Mouse (Mus musculus): ENCODE results near the gene Sorcs1. TPM values are rescaled to one million over a fixed set of nuclear protein-coding genes. Genes with fewer than 3 reads are reported as not detected.

The Sorcs1 gene
- polyA plus RNA-seq, 1 experiment = not detected

DNA sequence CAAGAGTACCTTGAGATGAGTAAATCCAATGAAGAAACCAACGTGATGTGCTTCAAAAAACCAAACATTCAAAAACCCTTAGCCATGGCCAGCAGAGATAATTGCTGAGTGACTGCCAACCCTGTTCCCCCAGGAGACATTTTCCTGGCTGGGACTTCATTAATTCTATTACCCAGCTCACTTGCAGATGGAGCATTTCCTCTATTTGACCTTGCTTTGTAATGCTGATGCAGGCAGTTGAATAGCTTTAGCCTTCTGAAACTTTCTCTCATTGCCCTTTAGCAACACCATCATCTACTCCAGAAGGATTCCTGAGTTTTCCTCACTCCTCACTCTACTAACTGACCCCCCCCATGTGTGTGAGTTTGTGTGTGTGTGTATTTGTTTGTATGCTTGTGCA is 34.6 kb downstream of the Sorcs1 start:
- Histone ChIP-seq H3K27me3 (ENCODE audit: control insufficient read depth, insufficient read depth, insufficient read length) (no peaks in the 10 kb centered on the region), H3K4me2 (ENCODE audit: low read depth) (no peak overlapping the region), H3K79me2 (ENCODE audit: control insufficient read depth, insufficient read depth) (no peaks in the 10 kb centered on the region), H3K4me3 (no peak overlapping the region), H3K36me3 (ENCODE audit: control insufficient read depth, insufficient read depth) (no peaks in the 10 kb centered on the region), H3ac (ENCODE audit: control insufficient read depth, insufficient read length) (no peak overlapping the region)
- TF ChIP-seq E2F4 (IDR thresholded peaks at IDR 0.05; ENCODE audit: insufficient read depth) = no peak
- no peak for TF ChIP-seq MAX (IDR thresholded peaks at IDR 0.05; ENCODE audit: low read depth)
- no peak for TF ChIP-seq TCF3 (IDR thresholded peaks at IDR 0.05; ENCODE audit: insufficient read length, low read depth)
- TF ChIP-seq CEBPB (IDR thresholded peaks at IDR 0.05; ENCODE audit: insufficient read depth, poor library complexity, severe bottlenecking) = no peak
- TF ChIP-seq TCF12 (IDR thresholded peaks at IDR 0.05; ENCODE audit: insufficient read depth, poor library complexity, severe bottlenecking) = no peak
- no peak for TF ChIP-seq POLR2AphosphoS2 (IDR thresholded peaks at IDR 0.05; ENCODE audit: insufficient read length, low read depth)
- TF ChIP-seq REST (IDR thresholded peaks at IDR 0.05; ENCODE audit: insufficient read depth, insufficient read length) = no peak

DNA sequence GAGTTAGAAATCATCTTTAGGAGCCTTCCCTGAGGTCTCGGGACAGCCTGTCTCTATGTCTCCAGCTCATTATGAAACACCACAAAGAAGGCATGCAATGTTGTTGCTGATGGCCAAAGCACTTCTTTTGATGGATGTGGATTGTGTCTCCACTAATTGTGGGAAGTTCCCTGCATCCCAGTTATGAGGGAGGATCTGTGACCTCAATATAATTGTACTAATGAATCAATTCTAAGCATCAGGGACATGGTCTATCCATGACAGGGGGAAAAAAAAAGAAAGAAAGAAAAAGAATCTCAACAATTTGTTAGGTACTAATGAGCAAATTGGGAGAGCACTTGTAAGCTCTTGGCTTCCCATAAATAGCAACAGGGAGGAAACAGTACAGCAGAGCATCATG is 36.3 kb downstream of the Sorcs1 start:
- Histone ChIP-seq H3K4me2 (ENCODE audit: low read depth) (no peak overlapping the region), H3K27me3 (ENCODE audit: control insufficient read depth, insufficient read depth, insufficient read length) (no peaks in the 10 kb centered on the region), H3K79me2 (ENCODE audit: control insufficient read depth, insufficient read depth) (no peaks in the 10 kb centered on the region), H3K36me3 (ENCODE audit: control insufficient read depth, insufficient read depth) (no peaks in the 10 kb centered on the region), H3K4me3 (no peak overlapping the region), H3ac (ENCODE audit: control insufficient read depth, insufficient read length) (no peak overlapping the region)
- TF ChIP-seq MYOD1 (IDR thresholded peaks at IDR 0.05; ENCODE audit: control insufficient read depth in 1 of 3, insufficient read length in 2 of 3, low read depth in 2 of 3) = no peak
- TF ChIP-seq POLR2A (IDR thresholded peaks at IDR 0.05; ENCODE audit: insufficient read length, low read depth) = no peak
- TF ChIP-seq SRF (IDR thresholded peaks at IDR 0.05; ENCODE audit: control insufficient read depth, insufficient read length, low read depth) = no peak
- TF ChIP-seq TCF3 (IDR thresholded peaks at IDR 0.05; ENCODE audit: insufficient read length, low read depth) = no peak
- no peak for TF ChIP-seq E2F4 (IDR thresholded peaks at IDR 0.05; ENCODE audit: insufficient read depth)
- no peak for TF ChIP-seq POLR2AphosphoS2 (IDR thresholded peaks at IDR 0.05; ENCODE audit: insufficient read length, low read depth)
- TF ChIP-seq USF1 (IDR thresholded peaks at IDR 0.05; ENCODE audit: low read depth) = no peak

DNA sequence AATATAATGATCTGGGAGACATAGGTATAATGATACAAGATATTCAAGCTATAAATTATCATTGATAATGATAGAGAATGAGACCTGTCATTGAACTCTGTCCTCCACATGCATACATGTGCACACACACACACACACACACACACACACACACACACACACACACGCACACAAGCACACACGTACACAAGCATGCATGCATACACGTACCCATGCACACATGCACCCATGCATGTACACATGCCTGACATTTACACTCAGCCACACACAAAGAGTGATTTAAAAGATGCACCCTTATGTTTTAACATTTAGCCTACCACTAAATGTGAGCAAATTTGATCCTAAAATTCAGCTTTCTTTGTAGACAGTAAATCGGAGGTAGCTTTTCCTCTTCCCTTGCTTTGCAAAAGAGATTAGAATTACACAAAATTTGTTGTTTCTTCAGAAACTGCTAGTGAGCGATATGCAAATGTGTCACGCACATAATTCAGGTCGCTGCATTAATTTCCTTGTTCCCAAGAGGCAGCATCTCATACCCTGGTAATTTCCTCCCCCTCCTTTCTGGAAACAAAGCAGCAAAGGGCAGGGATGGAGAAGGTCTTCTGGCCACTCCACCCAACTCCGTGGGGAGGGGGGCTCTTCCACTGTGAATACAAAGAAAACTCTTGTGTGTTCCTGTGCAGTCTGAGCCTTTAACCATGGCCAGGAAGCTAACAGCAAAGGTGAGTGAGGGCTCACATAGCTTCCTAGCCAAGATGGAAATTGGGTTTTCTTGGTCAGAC is 38.0 kb downstream of the Sorcs1 start:
- Histone ChIP-seq H3K4me2 (ENCODE audit: low read depth) (no peak overlapping the region), H3K4me3 (no peak overlapping the region), H3K79me2 (ENCODE audit: control insufficient read depth, insufficient read depth) (no peaks in the 10 kb centered on the region), H3ac (ENCODE audit: control insufficient read depth, insufficient read length) (no peak overlapping the region), H3K27me3 (ENCODE audit: control insufficient read depth, insufficient read depth, insufficient read length) (no peaks in the 10 kb centered on the region), H3K36me3 (ENCODE audit: control insufficient read depth, insufficient read depth) (no peaks in the 10 kb centered on the region)
- TF ChIP-seq MYOD1 (IDR thresholded peaks at IDR 0.05; ENCODE audit: control insufficient read depth in 1 of 3, insufficient read length in 2 of 3, low read depth in 2 of 3) = no peak
- no peak for TF ChIP-seq MAX (IDR thresholded peaks at IDR 0.05; ENCODE audit: low read depth)
- TF ChIP-seq USF1 (IDR thresholded peaks at IDR 0.05; ENCODE audit: low read depth) = no peak
- TF ChIP-seq REST (IDR thresholded peaks at IDR 0.05; ENCODE audit: insufficient read depth, insufficient read length) = no peak
- no peak for TF ChIP-seq POLR2A (IDR thresholded peaks at IDR 0.05; ENCODE audit: insufficient read length, low read depth)
- no peak for TF ChIP-seq E2F4 (IDR thresholded peaks at IDR 0.05; ENCODE audit: insufficient read depth)
- TF ChIP-seq CEBPB (IDR thresholded peaks at IDR 0.05; ENCODE audit: insufficient read depth, poor library complexity, severe bottlenecking) = no peak
- no peak for TF ChIP-seq TCF12 (IDR thresholded peaks at IDR 0.05; ENCODE audit: insufficient read depth, poor library complexity, severe bottlenecking)
- TF ChIP-seq SRF (IDR thresholded peaks at IDR 0.05; ENCODE audit: control insufficient read depth, insufficient read length, low read depth) = no peak
- no peak for TF ChIP-seq POLR2AphosphoS2 (IDR thresholded peaks at IDR 0.05; ENCODE audit: insufficient read length, low read depth)
- TF ChIP-seq MYOG (IDR thresholded peaks at IDR 0.05; ENCODE audit: control insufficient read depth in 1 of 3, insufficient read depth in 1 of 3, insufficient read length in 2 of 3, low read depth in 2 of 3) = no peak
- TF ChIP-seq TCF3 (IDR thresholded peaks at IDR 0.05; ENCODE audit: insufficient read length, low read depth) = no peak

- no peaks in the 10 kb centered on the region for H3K36me3 ChIP-seq (ENCODE audit: control insufficient read depth, insufficient read depth)
- no peak overlapping the region for H3ac ChIP-seq (ENCODE audit: control insufficient read depth, insufficient read length)
- no peaks in the 10 kb centered on the region for H3K79me2 ChIP-seq (ENCODE audit: control insufficient read depth, insufficient read depth)
- H3K27me3 ChIP-seq (ENCODE audit: control insufficient read depth, insufficient read depth, insufficient read length) = no peaks in the 10 kb centered on the region
- TF ChIP-seq MYOG (IDR thresholded peaks at IDR 0.05; ENCODE audit: control insufficient read depth in 1 of 3, insufficient read depth in 1 of 3, insufficient read length in 2 of 3, low read depth in 2 of 3) = no peak
- TF ChIP-seq POLR2A (IDR thresholded peaks at IDR 0.05; ENCODE audit: insufficient read length, low read depth) = no peak
- TF ChIP-seq REST (IDR thresholded peaks at IDR 0.05; ENCODE audit: insufficient read depth, insufficient read length) = no peak
- TF ChIP-seq CEBPB (IDR thresholded peaks at IDR 0.05; ENCODE audit: insufficient read depth, poor library complexity, severe bottlenecking) = no peak
- TF ChIP-seq E2F4 (IDR thresholded peaks at IDR 0.05; ENCODE audit: insufficient read depth) = no peak
- TF ChIP-seq TCF3 (IDR thresholded peaks at IDR 0.05; ENCODE audit: insufficient read length, low read depth) = no peak
- H3K4me2 ChIP-seq (ENCODE audit: low read depth) = no peak overlapping the region
- no peak overlapping the region for H3K4me3 ChIP-seq
These were observed 40.3 kb downstream of the Sorcs1 start for GRCm38 (mm10) chr19:50638176-50638575.

DNA sequence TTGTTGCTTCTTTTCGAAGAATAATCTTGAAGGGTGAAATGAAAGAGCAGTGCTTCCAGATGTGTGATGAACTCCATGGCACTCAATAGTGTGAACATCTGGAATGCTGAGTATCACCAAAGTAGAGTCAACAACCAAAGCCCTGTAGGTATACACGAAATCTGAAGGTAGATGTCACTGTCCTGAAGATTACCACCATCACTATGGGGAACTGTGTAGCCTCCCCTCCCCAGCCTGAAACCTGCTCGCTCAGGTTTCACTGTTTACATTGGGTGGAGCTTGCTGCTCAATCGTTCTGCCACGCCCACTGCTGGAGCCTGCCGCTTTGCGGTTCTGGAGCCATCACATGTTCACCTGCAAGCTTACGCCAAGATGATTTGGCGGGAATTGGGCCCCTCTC is 64.4 kb downstream of the Sorcs1 start:
- Histone ChIP-seq H3K79me2 (ENCODE audit: control insufficient read depth, insufficient read depth) (no peaks in the 10 kb centered on the region), H3K27me3 (ENCODE audit: control insufficient read depth, insufficient read depth, insufficient read length) (no peaks in the 10 kb centered on the region), H3ac (ENCODE audit: control insufficient read depth, insufficient read length) (no peak overlapping the region), H3K36me3 (ENCODE audit: control insufficient read depth, insufficient read depth) (no peaks in the 10 kb centered on the region), H3K4me3 (no peak overlapping the region), H3K4me2 (ENCODE audit: low read depth) (no peak overlapping the region)
- TF ChIP-seq CEBPB (IDR thresholded peaks at IDR 0.05; ENCODE audit: insufficient read depth, poor library complexity, severe bottlenecking) = no peak
- TF ChIP-seq USF1 (IDR thresholded peaks at IDR 0.05; ENCODE audit: low read depth) = no peak
- no peak for TF ChIP-seq REST (IDR thresholded peaks at IDR 0.05; ENCODE audit: insufficient read depth, insufficient read length)
- no peak for TF ChIP-seq MYOG (IDR thresholded peaks at IDR 0.05; ENCODE audit: control insufficient read depth in 1 of 3, insufficient read depth in 1 of 3, insufficient read length in 2 of 3, low read depth in 2 of 3)
- TF ChIP-seq MYOD1 (IDR thresholded peaks at IDR 0.05; ENCODE audit: control insufficient read depth in 1 of 3, insufficient read length in 2 of 3, low read depth in 2 of 3) = no peak

Data from myocyte (in vitro differentiated cells).